Mouse (Mus musculus): Measurements from ENCODE around the gene Pigk.
"Not testable (repeated sequence)": the region's sequence is repeated elsewhere in the genome, so short reads cannot be mapped to it uniquely, and the experiment has no call there.

The Pigk gene

GRCm38 (mm10) chr3:152767485-152767884 lies 53.6 kb downstream of the Pigk start:
- DNase-seq (ENCODE audit: low spot score): no peak

- no peak for DNase-seq (ENCODE audit: low spot score)
Measured at GRCm38 (mm10) chr3:152770056-152770455, 56.2 kb downstream of the Pigk start.

- no peak for DNase-seq (ENCODE audit: low spot score)
Measured at GRCm38 (mm10) chr3:152776363-152776762, 62.5 kb downstream of the Pigk start.

- DNase-seq (ENCODE audit: low spot score): no peak
Measured at GRCm38 (mm10) chr3:152776872-152777540, 63.1 kb downstream of the Pigk start.

GRCm38 (mm10) chr3:152779819-152780218 lies 65.9 kb downstream of the Pigk start:
- no peak for DNase-seq (ENCODE audit: low spot score)

- no peak for DNase-seq (ENCODE audit: low spot score)
Measured at GRCm38 (mm10) chr3:152783792-152784191, 69.9 kb downstream of the Pigk start.

GRCm38 (mm10) chr3:152784353-152784752 lies 70.5 kb downstream of the Pigk start:
- not testable (repeated sequence) for DNase-seq (ENCODE audit: low spot score)

- DNase-seq (ENCODE audit: low spot score): not testable (repeated sequence)
Measured at GRCm38 (mm10) chr3:152788301-152788953, 74.5 kb downstream of the Pigk start.

GRCm38 (mm10) chr3:152792601-152793000 lies 78.7 kb downstream of the Pigk start:
- no peak for DNase-seq (ENCODE audit: low spot score)

- DNase-seq (ENCODE audit: low spot score): no peak
Measured at GRCm38 (mm10) chr3:152793006-152793405, 79.1 kb downstream of the Pigk start.

GRCm38 (mm10) chr3:152796216-152796615 lies 82.3 kb downstream of the Pigk start:
- no peak for DNase-seq (ENCODE audit: low spot score)

GRCm38 (mm10) chr3:152797354-152797753 lies 83.5 kb downstream of the Pigk start:
- DNase-seq (ENCODE audit: low spot score): no peak

GRCm38 (mm10) chr3:152799738-152800431 lies 86.0 kb downstream of the Pigk start:
- DNase-seq (ENCODE audit: low spot score): no peak

- no peak for DNase-seq (ENCODE audit: low spot score)
Measured at GRCm38 (mm10) chr3:152813905-152814304, 100.0 kb downstream of the Pigk start.

- DNase-seq (ENCODE audit: low spot score): no peak
Measured at GRCm38 (mm10) chr3:152815110-152815509, 101.2 kb downstream of the Pigk start.

- DNase-seq (ENCODE audit: low spot score): no peak
Measured at GRCm38 (mm10) chr3:152820406-152820805, 106.5 kb downstream of the Pigk start.

GRCm38 (mm10) chr3:152821202-152821601 lies 107.3 kb downstream of the Pigk start:
- peak; percentile 23 for DNase-seq (ENCODE audit: low spot score)

GRCm38 (mm10) chr3:152831377-152831776 lies 117.5 kb downstream of the Pigk start:
- DNase-seq (ENCODE audit: low spot score): no peak

- no peak for DNase-seq (ENCODE audit: low spot score)
Measured at GRCm38 (mm10) chr3:152831974-152832373, 118.1 kb downstream of the Pigk start.

GRCm38 (mm10) chr3:152832436-152832835 lies 118.5 kb downstream of the Pigk start:
- no peak for DNase-seq (ENCODE audit: low spot score)

GRCm38 (mm10) chr3:152837407-152837806 lies 123.5 kb downstream of the Pigk start:
- DNase-seq (ENCODE audit: low spot score): no peak

GRCm38 (mm10) chr3:152837938-152838337 lies 124.0 kb downstream of the Pigk start:
- DNase-seq (ENCODE audit: low spot score): no peak

GRCm38 (mm10) chr3:152841264-152841663 lies 127.4 kb downstream of the Pigk start:
- DNase-seq (ENCODE audit: low spot score): no peak

All from urinary bladder, postnatal 10 days (tissue).